In the genomic region with DNA sequence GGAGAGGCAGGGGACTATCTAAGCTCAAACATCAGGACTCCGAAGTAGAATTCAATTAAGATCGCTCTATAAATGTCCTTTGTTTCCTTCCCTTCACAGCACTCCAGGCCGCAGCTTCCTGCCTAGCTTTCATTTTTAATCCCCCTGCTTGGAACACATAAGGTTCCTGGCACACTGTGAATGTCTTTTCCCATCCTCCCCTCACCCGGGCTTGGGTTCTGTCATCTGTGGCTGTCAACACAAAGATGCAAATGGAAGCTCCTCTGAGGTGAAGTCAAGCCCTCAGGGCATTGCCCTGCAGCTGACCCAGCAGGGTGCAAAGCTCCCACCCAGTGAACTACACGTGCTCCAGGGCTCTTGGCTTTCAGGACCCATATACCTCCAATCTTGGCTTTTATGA, we compare ENCODE assay signal across 35 mouse cellular contexts. TPM values are rescaled to one million over a fixed set of nuclear protein-coding genes. Genes with fewer than 3 reads are reported as not detected.
A peak's percentile ranks its signal among the peaks of the same experiment; 100 is the strongest.
DNase-seq lines count a peak whose midpoint lies in the region; ATAC-seq lines count a peak whose summit lies in the region.
"Had no signal": no experiment of that assay in that cellular context is flagged by ENCODE, and none has a peak within 500 bp of the region (broad histone marks: within the 10 kb centered on the region; RNA-seq: fewer than 3 reads in every experiment).

No protein-coding gene starts in this region.

- no peak; the same call in 1 of the 2 replicates for ATAC-seq in forebrain, embryonic 14.5 days
- no peak for ATAC-seq in forebrain, embryonic 11.5 days (replicated peaks; ENCODE audit: low FRiP score)
- 0 out of 2 replicates have a peak, but pooled peaks have one; percentile 15 for ATAC-seq in hindbrain, embryonic 14.5 days (ENCODE audit: low FRiP score)
- peak; percentile 43; the same call in 1 of the 2 replicates for ATAC-seq in neural tube, embryonic 13.5 days (ENCODE audit: low read depth)
- no peak for ATAC-seq in megakaryocyte-erythroid progenitor cell, adult 5-6 weeks (replicated peaks; ENCODE audit: low FRiP score, low TSS enrichment, poor library complexity, severe bottlenecking)
- ATAC-seq: hindbrain, embryonic 16.5 days; intestine, embryonic 15.5 days had no signal

- peak; percentile 46 for DNase-seq in forebrain, embryonic 14.5 days (ENCODE audit: low spot score)
- no peak for DNase-seq in forebrain, embryonic 11.5 days (ENCODE audit: low spot score)
- no peak for DNase-seq in hindbrain, embryonic 14.5 days (ENCODE audit: low spot score)
- DNase-seq in hindbrain, embryonic 10.5 days (ENCODE audit: low spot score), result no peak
- DNase-seq in neural tube, embryonic 10.5 days (ENCODE audit: extremely low spot score, low spot score), result no peak
- no peak for DNase-seq in urinary bladder, postnatal 10 days (ENCODE audit: low spot score)
- DNase-seq: adrenal gland, adult 8-10 months; cerebellum, adult 8-10 months; cerebellum, postnatal 25 days; embryo, embryonic 11 days; gastrocnemius, postnatal 14 days; heart, adult 18-20 months; heart, postnatal 4 days; kidney, adult 2 months; kidney, postnatal 36 days; liver, embryonic 13.5 days; lung, adult 18-20 months; lung, postnatal 10 days; retina, postnatal 1 day; right cerebral cortex, postnatal 14 days; thymus, postnatal 4 days had no signal

- H3K4me3 ChIP-seq in forebrain, embryonic 14.5 days (ENCODE audit: low read depth, low read length), result no peak overlapping the region
- H3K4me3 ChIP-seq in forebrain, embryonic 11.5 days (ENCODE audit: low read depth, low read length), result no peak overlapping the region
- H3K4me3 ChIP-seq in hindbrain, embryonic 14.5 days (replicated peaks; ENCODE audit: low read length), result no peak overlapping the region
- no peak overlapping the region for H3K4me3 ChIP-seq in hindbrain, embryonic 10.5 days
- H3K4me3 ChIP-seq in neural tube, embryonic 13.5 days, result no peak overlapping the region
- H3K4me3 ChIP-seq: embryonic facial prominence, embryonic 12.5 days; intestine, embryonic 15.5 days; layer of hippocampus, adult 2 months; limb, embryonic 10.5 days; limb, embryonic 15.5 days; liver, embryonic 13.5 days; neural tube, embryonic 15.5 days had no signal

- no peak overlapping the region for H3K27ac ChIP-seq in forebrain, embryonic 14.5 days (ENCODE audit: low read depth, low read length)
- H3K27ac ChIP-seq in forebrain, embryonic 11.5 days (ENCODE audit: low read depth, low read length), result no peak overlapping the region
- H3K27ac ChIP-seq in hindbrain, embryonic 14.5 days, result no peak overlapping the region
- H3K27ac ChIP-seq in hindbrain, embryonic 10.5 days, result no peak overlapping the region
- no peak overlapping the region for H3K27ac ChIP-seq in neural tube, embryonic 13.5 days (replicated peaks)
- H3K27ac ChIP-seq: embryonic facial prominence, embryonic 12.5 days; intestine, embryonic 15.5 days; layer of hippocampus, adult 2 months; limb, embryonic 10.5 days; limb, embryonic 15.5 days; liver, embryonic 13.5 days; macrophage; neural tube, embryonic 15.5 days had no signal

- H3K9me3 ChIP-seq in forebrain, embryonic 14.5 days (replicated peaks; ENCODE audit: control insufficient read depth, low read length), result no peaks in the 10 kb centered on the region
- H3K9me3 ChIP-seq in forebrain, embryonic 11.5 days (ENCODE audit: control insufficient read depth, low read length), result no peaks in the 10 kb centered on the region
- no peaks in the 10 kb centered on the region for H3K9me3 ChIP-seq in hindbrain, embryonic 14.5 days (ENCODE audit: control insufficient read depth, low read length)
- H3K9me3 ChIP-seq in hindbrain, embryonic 10.5 days, result no peaks in the 10 kb centered on the region
- H3K9me3 ChIP-seq in neural tube, embryonic 13.5 days, result no peaks in the 10 kb centered on the region
- H3K9me3 ChIP-seq: embryonic facial prominence, embryonic 12.5 days; intestine, embryonic 15.5 days; limb, embryonic 10.5 days; limb, embryonic 15.5 days; liver, embryonic 13.5 days; neural tube, embryonic 15.5 days had no signal

- 16% methylated on average over 5 of the region's 5 CpGs for WGBS in forebrain, embryonic 14.5 days
- 48% methylated on average over 5 of the region's 5 CpGs for WGBS in forebrain, embryonic 11.5 days
- 36% methylated on average over 5 of the region's 5 CpGs for WGBS in hindbrain, embryonic 14.5 days
- 56% methylated on average over 5 of the region's 5 CpGs for WGBS in hindbrain, embryonic 10.5 days
- 37% methylated on average over 5 of the region's 5 CpGs for WGBS in neural tube, embryonic 13.5 days

- H3K27me3 ChIP-seq in forebrain, embryonic 14.5 days (replicated peaks; ENCODE audit: control insufficient read depth, insufficient read depth, low read length), result no peaks in the 10 kb centered on the region
- H3K27me3 ChIP-seq in forebrain, embryonic 11.5 days (ENCODE audit: control insufficient read depth, insufficient read depth, low read length), result no peaks in the 10 kb centered on the region
- H3K27me3 ChIP-seq in hindbrain, embryonic 14.5 days (ENCODE audit: control insufficient read depth, insufficient read depth, low read length), result no peaks in the 10 kb centered on the region
- H3K27me3 ChIP-seq in hindbrain, embryonic 10.5 days (ENCODE audit: insufficient read depth, poor library complexity, severe bottlenecking), result no peaks in the 10 kb centered on the region
- H3K27me3 ChIP-seq in neural tube, embryonic 13.5 days, result no peaks in the 10 kb centered on the region
- H3K27me3 ChIP-seq: embryonic facial prominence, embryonic 12.5 days; intestine, embryonic 15.5 days; limb, embryonic 15.5 days; liver, embryonic 13.5 days; neural tube, embryonic 15.5 days had no signal

- H3K4me2 ChIP-seq in forebrain, embryonic 14.5 days (ENCODE audit: low read length), result no peak overlapping the region
- H3K4me2 ChIP-seq in forebrain, embryonic 11.5 days (ENCODE audit: low read depth, low read length, severe bottlenecking), result no peak overlapping the region
- H3K4me2 ChIP-seq in hindbrain, embryonic 14.5 days (replicated peaks), result no peak overlapping the region
- no peak overlapping the region for H3K4me2 ChIP-seq in neural tube, embryonic 13.5 days
- H3K4me2 ChIP-seq: embryonic facial prominence, embryonic 12.5 days; heart, embryonic 11.5 days; intestine, embryonic 15.5 days; limb, embryonic 15.5 days; liver, embryonic 13.5 days; neural tube, embryonic 15.5 days had no signal

- peaks cover 15% of the 10 kb centered on the region; the same call in 1 of the 2 replicates for H3K4me1 ChIP-seq in forebrain, embryonic 14.5 days (ENCODE audit: control insufficient read depth, insufficient read depth, low read length)
- no peaks in the 10 kb centered on the region; the same call in 1 of the 2 replicates for H3K4me1 ChIP-seq in forebrain, embryonic 11.5 days (replicated peaks; ENCODE audit: control insufficient read depth, insufficient read depth, low read length)
- H3K4me1 ChIP-seq in hindbrain, embryonic 14.5 days (replicated peaks; ENCODE audit: control insufficient read depth, insufficient read depth, low read length), result peaks cover 14% of the 10 kb centered on the region
- H3K4me1 ChIP-seq in hindbrain, embryonic 10.5 days (replicated peaks), result peaks cover 17% of the 10 kb centered on the region
- peaks cover 7% of the 10 kb centered on the region for H3K4me1 ChIP-seq in neural tube, embryonic 13.5 days (replicated peaks)
- H3K4me1 ChIP-seq: embryonic facial prominence, embryonic 12.5 days; intestine, embryonic 15.5 days; limb, embryonic 10.5 days; limb, embryonic 15.5 days; liver, embryonic 13.5 days had no signal

- H3K9ac ChIP-seq in forebrain, embryonic 14.5 days (ENCODE audit: low read length), result no peak overlapping the region
- no peak overlapping the region for H3K9ac ChIP-seq in forebrain, embryonic 11.5 days (ENCODE audit: low read length)
- no peak overlapping the region for H3K9ac ChIP-seq in hindbrain, embryonic 14.5 days
- H3K9ac ChIP-seq in neural tube, embryonic 13.5 days, result no peak overlapping the region
- H3K9ac ChIP-seq: embryonic facial prominence, embryonic 12.5 days; intestine, embryonic 15.5 days; limb, embryonic 15.5 days; liver, embryonic 13.5 days; neural tube, embryonic 15.5 days had no signal

- H3K36me3 ChIP-seq in forebrain, embryonic 14.5 days (ENCODE audit: control insufficient read depth, insufficient read depth, low read length), result no peaks in the 10 kb centered on the region
- no peaks in the 10 kb centered on the region for H3K36me3 ChIP-seq in forebrain, embryonic 11.5 days (ENCODE audit: control insufficient read depth, insufficient read depth, low read length)
- no peaks in the 10 kb centered on the region for H3K36me3 ChIP-seq in hindbrain, embryonic 14.5 days (replicated peaks; ENCODE audit: control insufficient read depth, insufficient read depth)
- H3K36me3 ChIP-seq in hindbrain, embryonic 10.5 days, result no peaks in the 10 kb centered on the region
- no peaks in the 10 kb centered on the region for H3K36me3 ChIP-seq in neural tube, embryonic 13.5 days
- H3K36me3 ChIP-seq: embryonic facial prominence, embryonic 12.5 days; intestine, embryonic 15.5 days; limb, embryonic 10.5 days; limb, embryonic 15.5 days; liver, embryonic 13.5 days; neural tube, embryonic 15.5 days had no signal

RNA-seq across cellular contexts. Expression of a gene that starts 43.5 kb away (rescaled TPM):
- polyA plus RNA-seq in forebrain, embryonic 14.5 days (2014; fragmentation: Nextera tagmentation; extraction: Ambion mirVana), result 0.18 and 0.23 TPM in 2 replicates
- 0.47 and 0.91 TPM in 2 replicates for polyA plus RNA-seq in forebrain, embryonic 11.5 days (2014; fragmentation: Nextera tagmentation; extraction: Ambion mirVana)
- 0.10 and 0.36 TPM in 2 replicates for polyA plus RNA-seq in hindbrain, embryonic 14.5 days (2014; fragmentation: Nextera tagmentation; extraction: Ambion mirVana)
- 0.16 and 0.24 TPM in 2 replicates for polyA plus RNA-seq in hindbrain, embryonic 10.5 days (2016; fragmentation: Nextera tagmentation; extraction: Ambion mirVana)
- polyA plus RNA-seq in neural tube, embryonic 13.5 days (2015; fragmentation: Nextera tagmentation; extraction: Ambion mirVana), result 0.07 and 0.19 TPM in 2 replicates
- total RNA-seq in megakaryocyte-erythroid progenitor cell, adult 5-6 weeks (2014; fragmentation: Nextera tagmentation), result not detected in 2 replicates
- total RNA-seq in megakaryocyte-erythroid progenitor cell, adult 5-6 weeks (2017), result not detected in 2 replicates
- polyA plus RNA-seq: C2C12; small intestine, adult 2 months; testis, adult 2 months had no signal

Comparison
In these comparisons a context has a peak if more than half of its experiments do, and no peak if none do; other contexts are left out.
1. ATAC-seq: peak in hindbrain, embryonic 14.5 days (single experiment) and neural tube, embryonic 13.5 days (single experiment); none in forebrain, embryonic 14.5 days (single experiment), forebrain, embryonic 11.5 days (single experiment) and megakaryocyte-erythroid progenitor cell, adult 5-6 weeks (single experiment).